ENCODE assay signal across 30 mouse cellular contexts in the genomic region with DNA sequence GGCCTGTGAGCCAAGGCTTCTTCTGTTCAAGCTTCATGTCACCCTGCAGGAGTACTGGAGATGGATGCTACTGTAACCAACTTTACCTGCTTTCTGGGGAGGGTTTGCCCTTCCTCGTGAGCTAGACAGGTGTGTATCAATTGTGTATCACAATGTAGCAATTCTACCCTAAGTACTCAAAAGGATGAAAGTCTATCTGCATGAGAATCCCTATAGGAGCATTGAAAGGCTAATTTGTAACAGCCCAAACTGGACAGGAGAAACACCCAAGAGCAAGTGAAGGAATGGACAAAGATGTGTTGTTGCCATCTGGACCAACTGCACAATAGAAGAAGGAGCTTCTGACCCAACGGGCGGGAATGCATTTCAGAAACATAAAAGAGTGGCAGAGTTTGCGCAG. TPM values are rescaled to one million over a fixed set of nuclear protein-coding genes. Genes with fewer than 3 reads are reported as not detected.
DNase-seq lines count a peak whose midpoint lies in the region; ATAC-seq lines count a peak whose summit lies in the region.
"Had no signal": no experiment of that assay in that cellular context is flagged by ENCODE, and none has a peak within 500 bp of the region (broad histone marks: within the 10 kb centered on the region; RNA-seq: fewer than 3 reads in every experiment).

No protein-coding gene starts in this region.

- H3K9me3 ChIP-seq in embryonic facial prominence, embryonic 13.5 days: no peaks in the 10 kb centered on the region
- no peaks in the 10 kb centered on the region for H3K9me3 ChIP-seq in embryonic facial prominence, embryonic 10.5 days
- H3K9me3 ChIP-seq in heart, embryonic 10.5 days: no peaks in the 10 kb centered on the region
- H3K9me3 ChIP-seq: embryonic facial prominence, embryonic 12.5 days; embryonic facial prominence, embryonic 15.5 days; forebrain, embryonic 10.5 days; forebrain, embryonic 12.5 days; G1E had no signal

- WGBS in embryonic facial prominence, embryonic 13.5 days: 87% methylated on average over 4 of the region's 4 CpGs
- WGBS in embryonic facial prominence, embryonic 10.5 days: 92% methylated on average over 4 of the region's 4 CpGs
- WGBS in heart, embryonic 10.5 days: 91% methylated on average over 4 of the region's 4 CpGs

- no peak for DNase-seq in embryonic facial prominence, embryonic 10.5 days (ENCODE audit: low spot score)
- peak; percentile 90 for DNase-seq in ES-CJ7 (ENCODE audit: low read depth, low spot score)
- DNase-seq in R1 (ENCODE audit: low read depth, low spot score): peak; percentile 81
- no peak for DNase-seq in lung, postnatal 36 days
- no peak for DNase-seq in heart, embryonic 10.5 days (ENCODE audit: low spot score)
- no peak for DNase-seq in c-Kit-positive CD71-positive TER-119-positive erythroid progenitor cells, embryonic 14.5 days (ENCODE audit: low spot score)
- DNase-seq: adrenal gland, adult 8-10 months; adrenal gland, postnatal 14 days; adrenal gland, postnatal 36 days; B cell, adult 2 months; cerebellum, adult 11 months; cerebellum, adult 18-20 months; cerebellum, adult 8-10 months; cerebellum, adult 9-11 months; cerebellum, postnatal 14 days; cerebellum, postnatal 36 days; embryo, embryonic 11 days had no signal

- no peak for ATAC-seq in embryonic facial prominence, embryonic 13.5 days (ENCODE audit: insufficient number of reproducible peaks, insufficient read depth, low FRiP score, low TSS enrichment, low read depth)
- ATAC-seq: activated CD4-positive, CD25-positive, alpha-beta regulatory T cell, adult 4 months; CD4-positive, CD25-positive, alpha-beta regulatory T cell, adult 4 months; forebrain, embryonic 14.5 days; forebrain, embryonic 16.5 days; Patski had no signal

- no peak overlapping the region for H3K4me3 ChIP-seq in embryonic facial prominence, embryonic 13.5 days
- H3K4me3 ChIP-seq in embryonic facial prominence, embryonic 10.5 days: no peak overlapping the region
- no peak overlapping the region for H3K4me3 ChIP-seq in heart, embryonic 10.5 days
- H3K4me3 ChIP-seq: embryonic facial prominence, embryonic 12.5 days; embryonic facial prominence, embryonic 15.5 days; erythroblast, embryonic 14.5 days; forebrain, embryonic 10.5 days; forebrain, embryonic 12.5 days had no signal

- peaks cover 33% of the 10 kb centered on the region for H3K4me1 ChIP-seq in embryonic facial prominence, embryonic 13.5 days
- H3K4me1 ChIP-seq in embryonic facial prominence, embryonic 10.5 days: peaks cover 28% of the 10 kb centered on the region
- H3K4me1 ChIP-seq in heart, embryonic 10.5 days: 0 out of 2 replicates have a peak, but pooled peaks cover 3% of the 10 kb centered on the region

- H3K27me3 ChIP-seq in embryonic facial prominence, embryonic 13.5 days: no peaks in the 10 kb centered on the region
- no peaks in the 10 kb centered on the region for H3K27me3 ChIP-seq in embryonic facial prominence, embryonic 10.5 days (replicated peaks; ENCODE audit: low read depth, poor library complexity, severe bottlenecking)
- H3K27me3 ChIP-seq in heart, embryonic 10.5 days (ENCODE audit: insufficient read depth, poor library complexity, severe bottlenecking): 0 out of 2 replicates have a peak, but pooled peaks cover 6% of the 10 kb centered on the region
- H3K27me3 ChIP-seq: CH12.LX; embryonic facial prominence, embryonic 12.5 days; embryonic facial prominence, embryonic 15.5 days; forebrain, embryonic 12.5 days; Patski had no signal

- no peaks in the 10 kb centered on the region for H3K36me3 ChIP-seq in embryonic facial prominence, embryonic 13.5 days
- H3K36me3 ChIP-seq in embryonic facial prominence, embryonic 10.5 days (replicated peaks): no peaks in the 10 kb centered on the region
- H3K36me3 ChIP-seq in heart, embryonic 10.5 days: no peaks in the 10 kb centered on the region
- H3K36me3 ChIP-seq: embryonic facial prominence, embryonic 12.5 days; embryonic facial prominence, embryonic 15.5 days; forebrain, embryonic 10.5 days; forebrain, embryonic 12.5 days; G1E had no signal

- H3K9ac ChIP-seq in embryonic facial prominence, embryonic 13.5 days: no peak overlapping the region
- H3K9ac ChIP-seq: embryonic facial prominence, embryonic 12.5 days; embryonic facial prominence, embryonic 15.5 days; forebrain, embryonic 12.5 days had no signal

- no peak overlapping the region for H3K4me2 ChIP-seq in embryonic facial prominence, embryonic 13.5 days
- H3K4me2 ChIP-seq: embryonic facial prominence, embryonic 12.5 days; embryonic facial prominence, embryonic 15.5 days; forebrain, embryonic 12.5 days had no signal

- 0 out of 2 replicates have a peak overlapping the region, but pooled peaks have one; percentile 2 for H3K27ac ChIP-seq in embryonic facial prominence, embryonic 13.5 days
- H3K27ac ChIP-seq in embryonic facial prominence, embryonic 10.5 days (replicated peaks): no peak overlapping the region
- H3K27ac ChIP-seq in heart, embryonic 10.5 days: no peak overlapping the region
- H3K27ac ChIP-seq: embryonic facial prominence, embryonic 12.5 days; embryonic facial prominence, embryonic 15.5 days; forebrain, embryonic 10.5 days; forebrain, embryonic 12.5 days had no signal

RNA-seq across cellular contexts. Expression of a gene that starts 18.3 kb away (rescaled TPM):
- 110 and 122 TPM in 2 replicates for polyA plus RNA-seq in embryonic facial prominence, embryonic 13.5 days (2015; fragmentation: Nextera tagmentation; extraction: Ambion mirVana)
- polyA plus RNA-seq in embryonic facial prominence, embryonic 10.5 days (2016; fragmentation: Nextera tagmentation; extraction: Ambion mirVana): 12.9 and 18.7 TPM in 2 replicates
- 1.0 and 4.5 TPM in 2 replicates for polyA plus RNA-seq in heart, embryonic 10.5 days (2016; fragmentation: Nextera tagmentation; extraction: Ambion mirVana)
- polyA plus RNA-seq: G1E had no signal

Comparison
In these comparisons a context has a peak if more than half of its experiments do, and no peak if none do; other contexts are left out.
1. DNase-seq: peak in ES-CJ7 (single experiment) and R1 (single experiment); none in embryonic facial prominence, embryonic 10.5 days (single experiment), lung, postnatal 36 days (single experiment), heart, embryonic 10.5 days (single experiment) and c-Kit-positive CD71-positive TER-119-positive erythroid progenitor cells, embryonic 14.5 days (single experiment).